In genomic region chr2:75999636-76000035, GRCm38 (mm10) we compare ENCODE assay signal across 10 mouse cellular contexts. TPM values are rescaled to one million over a fixed set of nuclear protein-coding genes. Genes with fewer than 3 reads are reported as not detected.
DNase-seq lines count a peak whose midpoint lies in the region; ATAC-seq lines count a peak whose summit lies in the region.
"Had no signal": no experiment of that assay in that cellular context is flagged by ENCODE, and none has a peak within 500 bp of the region (broad histone marks: within the 10 kb centered on the region; RNA-seq: fewer than 3 reads in every experiment).

No protein-coding gene starts in this region.

- no peak overlapping the region for H3K9ac ChIP-seq in hindbrain, embryonic 11.5 days (ENCODE audit: low read depth, low read length)
- H3K9ac ChIP-seq in hindbrain, embryonic 13.5 days, result no peak overlapping the region
- H3K9ac ChIP-seq in heart, embryonic 14.5 days (ENCODE audit: low read length), result no peak overlapping the region
- H3K9ac ChIP-seq: lung, embryonic 14.5 days had no signal

- no peaks in the 10 kb centered on the region for H3K27me3 ChIP-seq in hindbrain, embryonic 11.5 days (ENCODE audit: control insufficient read depth, insufficient read depth, low read length)
- no peaks in the 10 kb centered on the region for H3K27me3 ChIP-seq in hindbrain, embryonic 13.5 days
- H3K27me3 ChIP-seq in heart, embryonic 14.5 days (ENCODE audit: control insufficient read depth, insufficient read depth, low read length), result no peaks in the 10 kb centered on the region

- WGBS in hindbrain, embryonic 11.5 days, result 26% methylated on average over 12 of the region's 12 CpGs
- 26% methylated on average over 12 of the region's 12 CpGs for whole genome bisulfite sequencing in hindbrain, embryonic 13.5 days
- WGBS in heart, embryonic 14.5 days, result 34% methylated on average over 12 of the region's 12 CpGs

- H3K9me3 ChIP-seq in hindbrain, embryonic 11.5 days (ENCODE audit: control insufficient read depth, low read length), result no peaks in the 10 kb centered on the region
- H3K9me3 ChIP-seq in hindbrain, embryonic 13.5 days, result no peaks in the 10 kb centered on the region
- no peaks in the 10 kb centered on the region for H3K9me3 ChIP-seq in heart, embryonic 14.5 days (ENCODE audit: control insufficient read depth, low read length)

- no peak overlapping the region for H3K4me2 ChIP-seq in hindbrain, embryonic 11.5 days (replicated peaks; ENCODE audit: low read depth, low read length)
- H3K4me2 ChIP-seq in hindbrain, embryonic 13.5 days, result no peak overlapping the region
- no peak overlapping the region for H3K4me2 ChIP-seq in heart, embryonic 14.5 days (ENCODE audit: low read length)
- H3K4me2 ChIP-seq: lung, embryonic 14.5 days had no signal

- peak overlapping the region; percentile 43; the same call in 1 of the 2 replicates for H3K27ac ChIP-seq in hindbrain, embryonic 11.5 days (ENCODE audit: low read depth, low read length)
- H3K27ac ChIP-seq in hindbrain, embryonic 13.5 days, result no peak overlapping the region
- 0 out of 4 replicates have a peak overlapping the region, but pooled peaks have one; percentile 3 to 9 for H3K27ac ChIP-seq in heart, embryonic 14.5 days (replicated peaks in 1 of 2; ENCODE audit: control insufficient read depth in 1 of 2, insufficient read depth in 1 of 2, low read depth in 2 of 2, low read length in 2 of 2)
- H3K27ac ChIP-seq: left cerebral cortex, adult 2 months had no signal

- DNase-seq in adrenal gland, adult 2 months, result peak; percentile 18
- DNase-seq in adrenal gland, adult 8-10 months, result no peak
- DNase-seq in hindbrain, embryonic 11.5 days (ENCODE audit: low spot score), result no peak
- DNase-seq in kidney, postnatal 36 days, result peak; percentile 55 to 58
- DNase-seq in cerebellum, adult 11 months, result no peak
- no peak for DNase-seq in cerebellum, postnatal 25 days
- DNase-seq: lung, embryonic 14.5 days had no signal

- no peaks in the 10 kb centered on the region; the same call in 1 of the 2 replicates for H3K4me1 ChIP-seq in hindbrain, embryonic 11.5 days (replicated peaks; ENCODE audit: control insufficient read depth, insufficient read depth, low read length)
- H3K4me1 ChIP-seq in hindbrain, embryonic 13.5 days (replicated peaks), result peaks cover 31% of the 10 kb centered on the region
- H3K4me1 ChIP-seq in heart, embryonic 14.5 days (ENCODE audit: control insufficient read depth in 2 of 2, insufficient read depth in 2 of 2, low read length in 2 of 2), result peaks cover 18 to 22% of the 10 kb centered on the region in 2 experiments

- ATAC-seq in hindbrain, embryonic 11.5 days (ENCODE audit: low FRiP score), result no peak
- no peak for ATAC-seq in hindbrain, embryonic 13.5 days (ENCODE audit: low FRiP score)
- no peak for ATAC-seq in heart, embryonic 14.5 days (ENCODE audit: insufficient number of reproducible peaks, insufficient read depth, low FRiP score, low read depth)

- no peak overlapping the region for H3K4me3 ChIP-seq in hindbrain, embryonic 11.5 days (ENCODE audit: low read depth, low read length)
- no peak overlapping the region for H3K4me3 ChIP-seq in hindbrain, embryonic 13.5 days
- H3K4me3 ChIP-seq in heart, embryonic 14.5 days (ENCODE audit: control insufficient read depth in 1 of 2, insufficient read depth in 1 of 2, low read depth in 1 of 2, low read length in 2 of 2), result no peak overlapping the region
- H3K4me3 ChIP-seq: left cerebral cortex, adult 2 months had no signal

- no peaks in the 10 kb centered on the region for H3K36me3 ChIP-seq in hindbrain, embryonic 11.5 days (ENCODE audit: control insufficient read depth, insufficient read depth, low read length)
- no peaks in the 10 kb centered on the region for H3K36me3 ChIP-seq in hindbrain, embryonic 13.5 days
- no peaks in the 10 kb centered on the region for H3K36me3 ChIP-seq in heart, embryonic 14.5 days (ENCODE audit: control insufficient read depth, insufficient read depth, low read length)

RNA-seq across cellular contexts. Expression of gene Ttc30a1, which starts 17.9 kb away (rescaled TPM):
- total RNA-seq in adrenal gland, adult 2 months (2021), result 1 to 10 TPM; 1.8 to 4.1 TPM
- polyA plus RNA-seq in adrenal gland, adult 2 months (2012; rRNA removed), result 3.1 and 3.4 TPM in 2 replicates
- 1 to 10 TPM; 2.9 to 4.2 (median 4.2) TPM for total RNA-seq in adrenal gland, adult 8-10 months (2022)
- polyA plus RNA-seq in hindbrain, embryonic 11.5 days (2014; fragmentation: Nextera tagmentation; extraction: Ambion mirVana), result 9.2 and 12.1 TPM in 2 replicates
- polyA plus RNA-seq in hindbrain, embryonic 13.5 days (2015; fragmentation: Nextera tagmentation; extraction: Ambion mirVana), result 7.3 and 8.2 TPM in 2 replicates
- 5.8 and 6.5 TPM in 2 replicates for polyA plus RNA-seq in heart, embryonic 14.5 days (2014; fragmentation: Nextera tagmentation; extraction: Ambion mirVana)

RNA-seq across cellular contexts. Expression of gene Ttc30a2, which starts 21.7 kb away (rescaled TPM):
- under 1 TPM; 0.23 to 0.62 TPM for total RNA-seq in adrenal gland, adult 2 months (2021)
- 0.38 and 0.49 TPM in 2 replicates for polyA plus RNA-seq in adrenal gland, adult 2 months (2012; rRNA removed)
- under 1 TPM; 0.20 to 0.59 (median 0.28) TPM for total RNA-seq in adrenal gland, adult 8-10 months (2022)
- polyA plus RNA-seq in hindbrain, embryonic 11.5 days (2014; fragmentation: Nextera tagmentation; extraction: Ambion mirVana), result 0.86 and 1.2 TPM in 2 replicates
- 1.0 and 1.1 TPM in 2 replicates for polyA plus RNA-seq in hindbrain, embryonic 13.5 days (2015; fragmentation: Nextera tagmentation; extraction: Ambion mirVana)
- polyA plus RNA-seq in heart, embryonic 14.5 days (2014; fragmentation: Nextera tagmentation; extraction: Ambion mirVana), result 1.1 and 1.9 TPM in 2 replicates

Comparison
In these comparisons a context has a peak if more than half of its experiments do, and no peak if none do; other contexts are left out.
1. DNase-seq: peak in adrenal gland, adult 2 months (single experiment) and kidney, postnatal 36 days (2 of 2); none in adrenal gland, adult 8-10 months (single experiment), hindbrain, embryonic 11.5 days (single experiment), cerebellum, adult 11 months (single experiment) and cerebellum, postnatal 25 days (0 of 2).